Mouse (Mus musculus) midbrain, embryonic 16.5 days (tissue): ENCODE measurements around the gene Zbtb8b. TPM values are rescaled to one million over a fixed set of nuclear protein-coding genes. Genes with fewer than 3 reads are reported as not detected.

ENCODE experiments used
- ATAC-seq: fragments of 200-750 bp; cut with Nextera tagmentation; 2 replicates; pipeline ENCODE4 v1.8.0; 2017; ENCODE audit warnings: moderate TSS enrichment
- H3K27ac ChIP-seq: fragments of 300-500 bp; sonication (generic); 2 replicates; pipeline ENCODE4 v1.5.1; 2014; ENCODE audit warnings: mild to moderate bottlenecking, low read length, mixed read lengths
- H3K27me3 ChIP-seq: fragments of 300-500 bp; sonication (generic); 2 replicates; pipeline ENCODE4 v1.6.1; 2014; ENCODE audit warnings: low read depth, low read length, mixed read lengths; ENCODE audit not compliant: control insufficient read depth, insufficient read depth
- H3K36me3 ChIP-seq: fragments of 300-500 bp; sonication (generic); 2 replicates; pipeline ENCODE4 v1.6.1; 2014; ENCODE audit warnings: mild to moderate bottlenecking, low read length, moderate library complexity, mixed read lengths; ENCODE audit not compliant: control insufficient read depth, insufficient read depth
- H3K4me1 ChIP-seq: fragments of 300-500 bp; sonication (generic); 2 replicates; pipeline ENCODE4 v1.6.1; 2014; ENCODE audit warnings: mild to moderate bottlenecking, low read length, mixed read lengths; ENCODE audit not compliant: control insufficient read depth, insufficient read depth
- H3K4me2 ChIP-seq: fragments of 300-500 bp; sonication (generic); 2 replicates; pipeline ENCODE4 v1.6.1; 2014; ENCODE audit warnings: mild to moderate bottlenecking, low read length, mixed read lengths
- H3K4me3 ChIP-seq: fragments of 300-500 bp; sonication (generic); 2 replicates; pipeline ENCODE4 v1.5.1; 2014; ENCODE audit warnings: low read depth, mild to moderate bottlenecking, low read length, moderate library complexity, mixed read lengths
- H3K9ac ChIP-seq: fragments of 300-500 bp; sonication (generic); 2 replicates; pipeline ENCODE4 v1.6.1; 2014; ENCODE audit warnings: low read depth, low read length, mixed read lengths
- H3K9me3 ChIP-seq: fragments of 300-500 bp; sonication (generic); replicated peaks from 2 replicates; pipeline ENCODE4 v1.6.1; 2014; ENCODE audit warnings: mild to moderate bottlenecking, low read length, mixed read lengths; ENCODE audit not compliant: control insufficient read depth, poor library complexity, severe bottlenecking
- WGBS: fragments of 180-500 bp; shearing (Covaris S2); extraction: QIAGEN DNeasy Blood & Tissue Kit; methylation state at CpG from one replicate; pipeline ENCODE4 v1.1.7; 2014; 5-methylcytosine and 5-hydroxymethylcytosine counted together
- polyA plus RNA-seq: library from polyadenylated mRNA; unstranded; fragments of >200 nt; fragmentation: Nextera tagmentation; extraction: Ambion mirVana; gene quantifications from 2 replicates; pipeline ENCODE4 v1.2.1, GENCODE M21; 2015

Gene Zbtb8b
- 19.1 and 19.6 TPM in 2 replicates for polyA plus RNA-seq

GRCm38 (mm10) chr4:129440340-129441063 is at the start of gene Zbtb8b:
TSS of gene Zbtb8b (minus strand) at chr4:129440853.
- Histone ChIP-seq H3K4me1 (peaks cover 8% of the 10 kb centered on the region), H3K4me3 (peak within 1 kb of the TSS; percentile 71), H3K9me3 (no peaks in the 10 kb centered on the region), H3K27me3 (peaks cover 9% of the 10 kb centered on the region), H3K36me3 (no peaks in the 10 kb centered on the region), H3K4me2 (peak within 1 kb of the TSS; percentile 60), H3K9ac (peak within 1 kb of the TSS; percentile 78), H3K27ac (0 out of 2 replicates have a peak within 1 kb of the TSS, but pooled peaks have one; percentile 47)
- ATAC-seq, result peak; percentile 100
- WGBS, result under 1% methylated on average over 31 of the region's 33 CpGs

- no peaks in the 10 kb centered on the region for H3K27me3 ChIP-seq
- H3K4me1 ChIP-seq, result no peaks in the 10 kb centered on the region
- no peak for ATAC-seq
- peaks cover 29% of the 10 kb centered on the region for H3K36me3 ChIP-seq
- H3K9ac ChIP-seq, result no peak overlapping the region
- H3K4me3 ChIP-seq, result no peak overlapping the region
- 94% methylated on average over 1 of the region's 1 CpGs for WGBS
- H3K4me2 ChIP-seq, result no peak overlapping the region
- H3K27ac ChIP-seq, result no peak overlapping the region
- H3K9me3 ChIP-seq, result no peaks in the 10 kb centered on the region
Observed at GRCm38 (mm10) chr4:129481090-129481489, 40.4 kb upstream of the Zbtb8b start.

GRCm38 (mm10) chr4:129479863-129480262 is 39.2 kb upstream of the Zbtb8b start:
- no peaks in the 10 kb centered on the region for H3K9me3 ChIP-seq
- peaks cover 28% of the 10 kb centered on the region for H3K36me3 ChIP-seq
- no peak overlapping the region for H3K9ac ChIP-seq
- H3K4me2 ChIP-seq, result no peak overlapping the region
- H3K27ac ChIP-seq, result no peak overlapping the region
- 94% methylated on average over 3 of the region's 3 CpGs for WGBS
- ATAC-seq, result no peak
- H3K4me3 ChIP-seq, result no peak overlapping the region
- no peaks in the 10 kb centered on the region for H3K4me1 ChIP-seq
- no peaks in the 10 kb centered on the region for H3K27me3 ChIP-seq

- 88% methylated on average over 11 of the region's 11 CpGs for WGBS
- no peak for ATAC-seq
- Histone ChIP-seq H3K27ac (no peak overlapping the region), H3K4me3 (no peak overlapping the region), H3K9ac (no peak overlapping the region), H3K4me2 (no peak overlapping the region), H3K9me3 (no peaks in the 10 kb centered on the region), H3K36me3 (peaks cover 38% of the 10 kb centered on the region), H3K4me1 (no peaks in the 10 kb centered on the region), H3K27me3 (no peaks in the 10 kb centered on the region)
Observed at GRCm38 (mm10) chr4:129476047-129476446, 35.4 kb upstream of the Zbtb8b start.

- H3K9ac ChIP-seq, result no peak overlapping the region
- H3K9me3 ChIP-seq, result no peaks in the 10 kb centered on the region
- H3K4me2 ChIP-seq, result no peak overlapping the region
- ATAC-seq, result no peak
- no peak overlapping the region for H3K27ac ChIP-seq
- H3K27me3 ChIP-seq, result no peaks in the 10 kb centered on the region
- peaks cover 38% of the 10 kb centered on the region for H3K36me3 ChIP-seq
- 89% methylated on average over 4 of the region's 4 CpGs for WGBS
- H3K4me1 ChIP-seq, result peaks cover 8% of the 10 kb centered on the region
- no peak overlapping the region for H3K4me3 ChIP-seq
Observed at GRCm38 (mm10) chr4:129464286-129464815, 23.7 kb upstream of the Zbtb8b start.

GRCm38 (mm10) chr4:129463097-129464059 is 22.7 kb upstream of the Zbtb8b start:
- no peak overlapping the region for H3K4me3 ChIP-seq
- 90% methylated on average over 24 of the region's 24 CpGs for WGBS
- H3K27me3 ChIP-seq, result no peaks in the 10 kb centered on the region
- no peak overlapping the region for H3K4me2 ChIP-seq
- H3K36me3 ChIP-seq, result peaks cover 30% of the 10 kb centered on the region
- H3K4me1 ChIP-seq, result peaks cover 8% of the 10 kb centered on the region
- no peaks in the 10 kb centered on the region for H3K9me3 ChIP-seq
- H3K9ac ChIP-seq, result no peak overlapping the region
- ATAC-seq, result no peak
- no peak overlapping the region for H3K27ac ChIP-seq

GRCm38 (mm10) chr4:129462118-129462517 is 21.5 kb upstream of the Zbtb8b start:
- Histone ChIP-seq H3K4me1 (peaks cover 8% of the 10 kb centered on the region), H3K9me3 (no peaks in the 10 kb centered on the region), H3K4me2 (peak overlapping the region; percentile 82), H3K4me3 (peak overlapping the region; percentile 93), H3K9ac (peak overlapping the region; percentile 91), H3K27me3 (no peaks in the 10 kb centered on the region), H3K36me3 (peaks cover 19% of the 10 kb centered on the region), H3K27ac (peak overlapping the region; percentile 71; the same call in 1 of the 2 replicates)
- WGBS, result 44% methylated on average over 3 of the region's 3 CpGs
- ATAC-seq, result no peak

GRCm38 (mm10) chr4:129461183-129461960 is 20.7 kb upstream of the Zbtb8b start, which contains the start of gene Bsdc1:
TSS of gene Bsdc1 (plus strand) at chr4:129461581.
- Histone ChIP-seq H3K4me2 (peak within 1 kb of the TSS; percentile 82), H3K9me3 (no peaks in the 10 kb centered on the region), H3K27me3 (no peaks in the 10 kb centered on the region), H3K4me1 (peaks cover 8% of the 10 kb centered on the region), H3K36me3 (peaks cover 15% of the 10 kb centered on the region), H3K27ac (peak within 1 kb of the TSS; percentile 89), H3K9ac (peak within 1 kb of the TSS; percentile 91), H3K4me3 (peak within 1 kb of the TSS; percentile 93)
- WGBS, result under 1% methylated on average over 44 of the region's 46 CpGs
- peak; percentile 98 for ATAC-seq
